Mouse (Mus musculus) right cerebral cortex, postnatal 10 days (tissue): ENCODE data around the gene Fam114a2.

ENCODE experiments used
- DNase-seq, 2 experiments: peaks; one replicate each; pipeline ENCODE4 v3.0.0; 2021; ENCODE audit warnings: low spot score in 2 of 2

Gene Fam114a2

DNA sequence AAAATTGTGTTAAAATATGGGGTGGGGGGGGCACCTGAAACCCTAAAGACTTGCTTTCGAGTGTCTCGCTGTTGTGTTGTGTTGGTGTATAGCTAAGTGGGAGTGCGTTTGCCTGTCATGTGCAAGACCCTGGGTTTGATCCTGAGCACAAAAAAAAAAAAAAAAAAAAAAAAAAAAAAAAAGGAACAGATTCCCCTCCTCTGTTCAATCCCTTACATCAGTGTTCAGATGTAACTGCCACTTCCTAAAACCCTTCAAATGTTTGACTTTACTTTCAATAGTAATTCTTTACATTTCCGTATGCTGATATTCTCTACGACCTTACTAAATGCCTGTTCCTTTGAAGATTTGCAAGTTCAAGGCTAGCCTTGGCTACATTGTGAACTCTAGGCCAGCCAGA, 887 bp upstream of the Fam114a2 start:
- no peak for DNase-seq

DNA sequence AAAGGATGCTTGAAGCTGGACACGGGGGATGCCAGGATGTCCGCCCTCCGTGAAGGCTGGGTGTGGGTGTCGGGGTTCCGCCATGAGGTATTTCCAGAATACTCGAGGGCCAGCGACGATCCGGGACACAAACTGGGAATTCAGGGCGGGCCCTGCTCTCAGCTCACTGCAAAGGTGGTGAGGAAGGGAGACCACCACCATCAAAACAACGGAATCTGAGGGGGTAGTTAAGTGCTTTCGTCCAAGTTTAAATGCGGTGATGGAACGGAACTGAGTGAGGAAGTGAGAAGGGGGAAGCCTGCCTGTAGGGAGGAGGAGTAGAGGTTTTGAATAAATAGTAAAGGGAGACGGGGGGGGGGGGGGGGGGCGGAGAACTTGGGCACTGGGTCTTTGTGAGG, 333 bp upstream of the Fam114a2 start:
- DNase-seq: no peak

DNA sequence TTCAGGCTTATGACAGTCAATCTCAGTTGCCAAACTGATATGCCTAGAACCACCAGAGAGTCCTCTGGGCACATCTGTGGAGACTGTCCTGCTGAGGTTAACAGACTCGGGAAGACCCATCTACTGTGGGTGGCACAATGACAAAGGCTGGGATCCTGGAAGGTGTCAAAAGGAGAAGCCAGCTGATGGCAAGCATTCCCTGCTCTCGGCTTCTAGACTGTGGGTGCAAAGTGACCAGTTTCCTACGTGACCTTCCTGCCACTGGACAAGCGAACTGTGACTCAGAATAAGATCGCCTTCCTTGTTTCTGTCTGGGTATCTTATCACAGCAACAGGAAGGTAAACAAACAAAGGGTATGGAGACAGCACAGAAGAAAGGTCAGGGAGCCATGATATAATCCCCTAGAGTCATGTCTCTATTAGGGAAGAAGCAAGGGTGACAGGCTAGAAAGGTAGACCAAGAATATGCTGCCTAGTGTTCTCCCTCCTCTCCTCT, 1.4 kb downstream of the Fam114a2 start:
- no peak for DNase-seq

DNA sequence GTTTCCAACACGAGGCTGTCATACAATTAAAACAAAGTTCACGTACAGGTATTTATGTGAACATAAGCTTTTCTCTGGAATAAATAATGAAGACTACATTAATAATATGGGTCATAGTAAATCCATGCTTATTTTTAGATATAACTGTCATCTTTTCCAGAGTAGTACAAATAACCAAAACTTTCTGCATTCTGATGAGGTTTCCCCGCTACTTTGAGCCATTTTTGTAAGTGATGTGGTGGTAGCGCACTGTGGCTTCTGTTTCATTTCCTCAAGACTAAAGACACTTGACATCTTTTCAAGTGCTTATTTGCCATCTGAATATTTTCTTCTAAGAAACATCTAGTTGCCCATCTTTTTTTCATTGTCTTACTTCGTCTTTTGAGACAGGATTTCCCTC, 3.2 kb downstream of the Fam114a2 start:
- DNase-seq: no peak

DNA sequence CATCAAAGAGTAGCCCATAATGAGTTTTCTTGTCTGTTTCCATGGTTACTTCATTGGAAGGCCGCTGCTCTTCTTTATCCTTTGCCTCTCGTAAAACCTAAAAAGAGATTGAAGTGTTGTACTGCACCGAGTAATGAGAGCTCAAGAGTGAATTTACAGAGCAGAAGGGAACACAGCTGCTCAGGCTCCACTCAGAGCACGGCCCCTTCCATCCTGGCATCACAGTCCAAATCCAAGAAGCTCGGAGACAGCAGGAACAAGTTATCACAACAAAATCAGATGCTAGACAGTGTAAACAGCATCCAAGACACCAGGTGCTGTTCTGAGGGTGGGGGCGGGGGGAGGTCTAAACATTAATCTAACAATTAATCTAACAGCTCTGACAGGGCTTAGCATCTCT, 11.5 kb downstream of the Fam114a2 start:
- DNase-seq: peak in 1 of 2 experiments; percentile 31

DNA sequence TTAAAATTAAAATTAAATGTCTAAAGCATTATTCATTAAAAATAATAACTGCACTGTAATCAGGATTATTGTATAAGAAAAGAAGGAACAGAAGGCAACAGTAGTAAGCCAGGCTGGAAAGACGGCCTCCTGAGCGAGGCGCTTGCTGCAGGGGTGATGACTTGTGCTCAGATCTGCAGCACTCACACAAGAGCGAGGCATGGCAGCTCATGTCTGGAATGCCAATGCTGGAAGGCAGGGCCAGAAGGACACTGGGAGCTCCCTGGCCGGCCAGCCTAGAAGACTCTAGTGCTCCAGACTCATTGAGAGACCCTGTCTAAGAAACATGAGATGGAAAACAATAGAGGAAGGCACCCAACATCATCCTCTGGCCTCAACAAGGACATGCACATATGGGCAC, 15.3 kb downstream of the Fam114a2 start:
- no peak for DNase-seq

DNA sequence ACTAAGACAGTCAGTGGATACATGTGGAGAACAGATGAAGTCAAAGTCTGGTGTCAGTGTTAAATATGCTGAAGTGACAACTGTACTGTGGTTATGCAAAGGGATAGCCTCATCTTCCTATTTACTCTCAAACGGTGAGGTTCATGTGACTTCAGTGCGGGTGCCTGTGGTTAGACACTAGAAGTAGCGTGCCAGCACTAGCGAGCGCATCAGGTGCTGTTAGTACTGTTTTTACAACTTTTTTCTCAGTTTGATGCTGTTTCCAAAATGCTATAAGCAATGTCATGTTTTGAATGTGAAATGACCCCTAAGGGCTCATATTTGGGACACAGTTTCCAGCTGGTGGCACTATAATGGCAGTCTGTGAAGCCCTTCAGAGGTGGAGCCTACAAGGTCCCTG, 20.2 kb downstream of the Fam114a2 start:
- no peak for DNase-seq

DNA sequence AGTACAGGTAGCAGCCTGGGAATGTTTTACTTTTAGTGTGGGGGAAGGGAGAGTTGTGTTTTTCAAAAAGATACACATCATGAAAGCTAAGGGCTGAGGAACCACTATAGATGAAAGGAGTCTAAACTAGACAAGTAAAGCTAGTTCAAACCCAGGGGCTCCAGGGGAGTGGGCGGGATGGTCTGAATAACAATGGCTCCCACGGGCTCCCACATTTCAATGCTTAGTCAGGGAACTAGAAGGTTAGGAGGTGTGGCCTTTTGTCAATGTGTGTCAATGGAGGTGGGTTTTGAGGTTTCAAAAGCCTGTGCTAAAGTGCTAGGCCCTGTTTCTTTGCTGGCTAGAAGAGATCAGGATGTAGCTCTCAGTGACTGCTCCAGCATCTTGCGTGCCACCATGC, 20.7 kb downstream of the Fam114a2 start:
- DNase-seq: no peak

DNA sequence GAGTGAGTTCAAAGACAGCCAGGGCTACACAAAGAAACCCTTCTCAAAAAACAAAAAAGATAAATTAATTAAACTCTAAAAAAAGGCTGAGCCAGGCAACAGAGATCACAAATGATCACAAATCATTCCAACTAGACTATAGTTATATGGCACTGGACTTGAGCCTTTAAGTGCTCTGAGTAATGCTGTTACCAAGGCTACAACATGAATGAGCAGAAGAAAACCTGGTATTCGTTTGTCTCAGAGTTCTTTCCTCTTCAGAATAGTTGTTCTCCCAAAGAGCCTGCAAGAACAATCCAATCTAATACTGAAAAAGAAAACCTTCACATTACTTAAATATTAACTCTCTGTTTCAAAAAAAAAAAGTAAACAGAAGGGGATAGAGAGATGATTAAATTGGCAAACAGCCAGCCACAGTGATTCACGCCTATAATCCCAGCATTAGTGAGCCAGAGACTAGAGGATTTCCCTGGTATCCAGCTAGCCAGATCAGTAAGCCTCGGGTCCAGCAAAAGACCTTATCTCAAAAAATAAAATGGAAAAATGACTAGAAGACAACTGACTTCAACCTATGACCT, 21.9 kb downstream of the Fam114a2 start:
- no peak for DNase-seq

DNA sequence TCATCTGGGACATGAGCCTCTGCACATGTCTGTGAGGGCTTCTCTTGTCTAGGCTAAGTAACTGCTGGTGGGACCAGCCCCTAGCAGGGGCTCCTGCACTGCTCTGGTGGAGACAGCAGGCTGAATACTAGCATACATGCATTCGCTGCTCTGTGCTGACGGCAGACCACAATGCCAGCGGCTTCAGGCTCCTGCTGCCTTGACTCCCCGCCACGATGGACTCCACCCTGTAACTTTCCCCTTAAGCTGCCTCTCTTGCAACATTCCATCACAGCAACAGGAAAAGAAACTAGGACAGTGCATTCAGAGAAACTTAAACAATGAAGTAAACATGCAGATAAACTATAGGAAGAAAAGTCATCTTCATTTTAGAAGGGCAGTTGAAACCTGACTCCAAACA, 30.0 kb downstream of the Fam114a2 start:
- no peak for DNase-seq

DNA sequence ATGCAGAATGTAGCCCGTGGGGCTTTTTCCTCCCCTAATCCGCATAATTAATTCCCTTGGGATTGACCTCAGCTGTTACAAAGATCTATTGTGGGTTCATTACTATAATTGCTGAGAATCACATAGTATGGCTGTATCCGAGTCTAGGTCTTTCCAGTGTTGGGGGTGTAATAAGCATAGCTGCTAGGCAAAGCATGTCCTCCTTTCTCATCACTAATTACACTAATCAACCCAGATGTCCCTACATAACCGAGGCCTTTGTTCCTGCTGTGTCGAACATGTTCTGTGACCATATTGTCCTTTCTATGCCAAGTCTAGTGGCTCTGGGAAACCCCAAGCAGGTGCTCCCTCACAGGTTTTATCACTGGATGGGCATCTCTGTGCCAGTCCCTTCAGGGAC, 40.3 kb downstream of the Fam114a2 start:
- no peak for DNase-seq

DNA sequence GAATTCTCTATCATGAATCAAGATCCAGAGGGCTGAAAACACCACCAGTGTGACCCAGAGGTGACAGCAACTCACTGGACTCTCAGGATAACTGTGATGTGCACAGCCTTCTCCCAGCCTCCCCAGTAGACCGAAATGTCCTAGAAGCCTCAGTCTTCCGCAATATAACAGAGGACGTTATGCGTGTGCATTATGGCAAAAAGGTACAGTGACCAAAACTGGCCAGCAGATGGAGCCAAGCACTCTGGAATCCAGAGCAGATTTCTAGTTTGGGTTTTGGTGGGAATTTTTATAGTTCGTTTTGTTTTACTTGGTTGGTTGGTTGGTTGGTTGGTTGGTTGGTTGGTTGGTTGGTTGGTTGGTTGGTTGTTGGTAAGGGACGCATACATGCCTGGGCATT, 43.3 kb downstream of the Fam114a2 start:
- DNase-seq: peak; percentile 70 to 85

DNA sequence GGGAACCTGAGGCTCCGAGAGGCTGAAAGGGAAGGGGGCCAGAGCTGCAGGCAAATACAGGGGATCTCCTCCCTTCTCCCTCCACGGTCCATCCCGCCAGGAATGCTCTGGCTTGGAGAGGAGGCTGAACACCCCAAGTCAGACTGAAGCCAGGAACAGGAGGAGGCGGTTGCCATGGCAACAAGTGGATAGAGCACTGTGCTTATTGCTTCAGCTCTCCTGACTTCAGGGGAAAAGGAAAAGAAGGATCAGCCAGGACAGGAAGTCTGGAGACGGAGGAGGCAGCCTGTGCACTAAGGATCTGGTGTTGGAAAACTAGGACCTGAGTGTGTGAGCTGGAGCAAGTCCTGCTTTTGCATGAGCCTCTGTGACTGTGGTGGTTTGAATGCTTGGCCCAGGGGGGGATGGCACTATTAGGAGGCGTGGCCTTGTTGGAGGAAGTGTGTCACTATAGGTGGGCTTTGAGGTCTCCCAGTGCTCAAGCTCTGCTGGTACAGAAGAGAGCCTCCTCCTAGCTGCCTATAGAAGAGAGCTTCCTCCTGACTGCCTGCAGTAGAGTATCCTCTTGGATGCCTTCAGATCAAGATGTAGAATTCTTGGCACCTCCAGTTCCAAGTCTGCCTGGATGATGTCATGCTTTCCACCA, 44.0 kb downstream of the Fam114a2 start:
- DNase-seq: peak; percentile 68 to 81

DNA sequence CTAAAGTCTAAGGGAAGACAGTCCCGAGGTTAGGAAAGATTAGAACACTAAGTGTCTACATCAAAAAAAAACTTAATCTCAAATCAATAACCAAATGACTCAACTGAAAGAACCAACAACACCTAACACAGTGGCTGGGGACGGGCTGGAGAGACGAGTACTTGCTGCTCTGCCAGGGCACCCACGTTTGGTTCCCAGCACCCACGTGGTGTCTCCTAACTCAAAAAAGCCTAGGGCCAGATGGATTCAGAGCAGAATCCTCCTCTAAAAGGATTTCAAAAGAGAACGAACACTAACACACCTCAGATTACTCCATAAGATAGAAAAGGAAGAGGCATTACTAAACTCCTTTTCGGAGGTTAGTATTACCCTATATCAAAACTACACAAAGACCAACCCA, 47.4 kb downstream of the Fam114a2 start:
- no peak for DNase-seq

DNA sequence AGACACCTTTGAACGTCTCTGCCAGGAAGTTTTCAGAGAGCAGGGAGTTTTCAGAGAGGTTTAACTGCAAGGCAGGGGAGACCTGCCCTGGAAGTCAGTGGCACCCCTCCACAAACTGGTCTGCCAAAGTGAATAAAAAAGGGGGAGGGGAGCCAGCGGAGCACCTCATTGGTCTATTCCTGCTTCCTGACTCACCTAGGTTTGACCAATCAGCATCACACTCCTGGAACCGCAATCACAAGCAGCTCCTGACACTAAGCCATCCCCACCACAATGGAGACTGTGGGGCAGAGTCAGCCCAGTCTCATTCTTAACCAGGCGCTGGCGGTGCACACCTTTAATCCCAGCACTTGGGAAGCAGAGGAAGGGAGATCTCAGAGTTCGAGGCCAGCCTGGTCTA, 48.4 kb downstream of the Fam114a2 start:
- no peak for DNase-seq

DNA sequence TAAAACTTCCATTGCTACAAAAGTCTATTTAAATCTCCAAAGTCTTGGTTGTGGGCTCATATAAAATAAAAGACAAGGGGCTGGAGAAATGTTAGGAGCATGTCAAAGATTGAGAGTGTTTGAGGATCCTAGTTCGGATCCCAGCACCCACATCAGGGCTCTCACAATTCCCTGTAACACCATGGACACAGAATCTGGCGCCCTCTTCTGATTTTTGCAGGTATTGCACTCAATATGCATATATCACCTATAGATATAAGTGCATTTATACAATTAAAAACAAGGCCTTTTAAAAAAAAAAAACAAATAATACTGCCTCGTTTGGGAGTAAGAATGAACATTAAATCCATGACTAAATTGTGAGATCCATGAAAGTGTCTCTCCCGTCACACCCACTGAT, 49.7 kb downstream of the Fam114a2 start:
- DNase-seq: no peak

DNA sequence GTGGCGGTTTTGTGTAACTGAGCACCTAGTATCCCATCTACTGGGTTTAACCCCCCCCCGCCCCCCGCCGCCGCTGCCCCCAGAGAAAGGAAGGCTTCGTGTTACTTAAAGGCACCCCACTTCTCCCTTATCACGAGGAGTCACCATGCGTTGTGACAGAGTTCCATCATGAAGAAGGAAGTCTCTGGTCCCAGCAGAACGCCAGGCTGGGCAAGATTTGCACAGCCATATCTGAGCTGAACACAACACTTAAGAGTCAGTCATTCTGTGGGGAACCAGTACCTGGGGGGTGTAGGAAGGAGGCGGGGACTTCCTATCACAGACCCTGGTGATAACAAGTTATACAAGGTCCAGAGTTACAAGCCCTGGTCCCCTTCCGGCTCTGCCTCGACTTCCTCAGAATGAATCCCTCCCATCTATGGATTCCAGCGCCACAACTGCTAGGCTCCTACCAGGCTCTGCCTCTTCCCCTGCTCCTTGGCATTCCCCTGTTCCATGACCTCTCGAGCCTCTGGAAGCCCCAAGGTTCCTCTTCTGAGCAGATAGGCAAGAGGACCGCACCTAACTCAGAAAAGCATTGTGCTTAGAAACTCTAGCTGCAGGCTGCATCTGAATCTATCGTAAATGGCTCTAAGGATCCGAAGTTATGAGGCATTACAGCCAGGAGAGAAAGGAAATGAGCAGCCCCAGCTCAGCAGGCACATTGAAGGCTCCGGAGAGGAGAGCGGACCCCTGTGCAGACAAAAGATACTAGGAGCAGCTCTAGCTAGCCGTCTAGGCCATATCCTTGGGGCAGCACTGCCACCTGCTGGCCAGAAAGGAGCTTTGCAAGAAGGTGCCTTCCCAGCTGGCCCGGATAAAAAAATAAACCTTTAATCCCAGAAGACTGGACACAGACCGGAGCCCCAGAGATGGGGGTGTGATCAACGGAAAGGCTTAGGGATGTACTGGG, 51.0 kb downstream of the Fam114a2 start:
- peak; percentile 80 to 81 for DNase-seq

DNA sequence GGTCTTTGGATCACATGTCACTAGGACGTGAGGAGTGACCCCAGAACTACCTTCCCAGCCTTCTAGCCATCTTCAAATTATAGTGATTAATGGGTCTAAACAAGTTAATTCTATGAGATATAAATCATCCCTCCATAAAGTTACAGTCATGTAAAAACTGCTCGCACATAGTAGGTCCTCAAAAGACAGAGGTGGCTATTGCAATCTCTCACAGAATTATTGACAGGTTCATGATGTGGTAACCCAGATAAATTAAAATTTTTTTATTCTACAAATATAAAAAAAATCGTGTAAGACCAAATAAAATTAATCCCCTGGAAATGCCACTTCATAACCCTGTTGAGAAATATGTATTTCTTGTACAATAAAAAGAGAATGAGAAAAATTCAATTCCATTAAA, 52.6 kb downstream of the Fam114a2 start:
- no peak for DNase-seq

DNA sequence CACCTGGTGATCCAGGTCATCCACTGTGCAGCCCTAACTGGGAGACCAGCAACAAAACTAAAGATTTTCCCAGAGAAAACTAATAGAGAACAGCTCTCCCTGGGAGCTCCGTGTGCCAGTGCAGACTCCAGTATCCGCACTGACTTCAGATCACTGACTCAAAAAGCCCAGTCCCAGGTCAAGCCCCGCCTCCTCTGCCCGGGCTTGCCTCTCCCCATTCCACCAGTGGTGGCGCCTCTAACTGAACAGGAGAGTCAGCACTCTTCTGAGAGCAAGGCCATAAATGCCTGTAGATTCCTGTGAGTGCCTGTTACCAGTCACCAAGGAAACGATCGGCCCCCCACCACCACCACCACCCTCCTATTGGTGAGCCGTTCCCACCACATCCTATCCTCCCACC, 53.4 kb downstream of the Fam114a2 start:
- no peak for DNase-seq

DNA sequence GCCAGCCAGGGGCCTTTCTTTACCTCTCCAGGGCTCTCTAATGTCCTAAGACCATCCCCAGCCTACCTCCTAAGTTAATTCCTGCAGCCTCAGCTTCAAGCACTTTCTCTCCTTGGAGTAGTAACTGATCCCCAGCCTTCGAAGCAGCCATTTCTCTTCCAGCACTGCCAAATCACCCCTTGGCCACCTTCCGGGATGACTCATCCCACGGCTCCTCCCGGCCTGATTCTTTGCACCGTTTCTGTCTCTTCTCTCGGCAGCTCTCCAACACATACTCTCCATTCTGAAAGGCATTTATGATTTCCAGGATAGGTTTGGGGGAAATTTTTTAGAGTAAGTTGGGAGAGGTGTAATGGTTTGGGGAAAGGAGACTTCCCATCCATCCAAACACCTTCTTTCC, 58.7 kb downstream of the Fam114a2 start:
- peak in 1 of 2 experiments; percentile 46 for DNase-seq

DNA sequence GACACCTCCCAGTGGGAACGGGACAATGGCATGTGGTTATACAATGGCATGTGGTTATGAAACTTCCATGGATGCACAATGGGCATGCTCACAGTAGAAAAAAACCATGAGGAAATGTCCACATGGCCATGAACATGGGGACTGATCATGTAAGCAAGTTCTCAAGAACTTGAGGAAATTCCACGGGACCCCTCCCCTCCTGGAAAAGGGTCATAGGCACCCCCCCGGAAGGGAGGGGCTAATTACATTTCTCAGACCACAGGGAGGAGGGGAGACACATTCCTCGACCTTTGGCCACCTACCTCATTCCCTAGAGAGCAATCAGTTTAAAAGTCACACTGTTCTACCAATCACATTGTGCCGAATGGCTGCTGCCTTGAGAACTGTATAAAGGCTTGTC, 64.0 kb downstream of the Fam114a2 start:
- DNase-seq: no peak

DNA sequence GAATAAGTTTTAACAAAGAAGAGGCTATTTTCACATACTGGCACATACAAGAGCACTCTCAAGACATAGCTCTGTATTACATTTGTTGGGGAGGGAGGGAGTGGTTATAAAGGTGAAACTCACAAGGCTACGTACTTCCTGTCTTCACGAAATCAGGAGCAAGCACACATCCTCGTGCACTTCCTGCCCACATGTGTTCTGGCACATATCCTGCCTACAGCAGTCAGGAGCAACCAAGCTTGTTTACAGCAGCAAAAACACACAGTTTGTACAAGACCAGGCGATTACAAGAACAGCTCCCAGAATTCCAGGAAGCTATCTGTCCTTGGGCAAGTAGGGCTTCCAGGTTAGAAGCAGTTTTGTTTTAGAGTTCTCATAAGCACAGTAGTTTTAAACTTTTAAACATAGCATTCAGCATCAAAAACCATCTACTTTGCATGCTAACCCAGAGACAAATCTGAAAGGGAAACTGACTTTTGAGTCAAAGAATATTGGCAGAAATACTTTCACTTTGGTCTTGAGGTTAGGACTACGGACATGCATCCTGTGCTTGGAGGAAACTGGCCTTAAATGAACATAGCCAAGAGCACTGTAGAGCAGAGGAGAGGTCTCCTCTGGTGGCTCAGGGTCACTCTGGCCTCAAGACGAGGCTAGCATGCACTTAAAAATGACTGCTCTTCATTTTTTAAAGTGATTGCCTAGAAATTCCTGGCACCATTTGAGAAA, 73.0 kb downstream of the Fam114a2 start:
- no peak for DNase-seq
